Mouse (Mus musculus) small intestine, adult 10 weeks (tissue): ENCODE data around the gene Atg10. TPM values are rescaled to one million over a fixed set of nuclear protein-coding genes. Genes with fewer than 3 reads are reported as not detected.

Experiments
- polyA plus RNA-seq: library from polyadenylated mRNA; stranded (reverse); fragments of 350-450 nt; fragmentation: Illumina TruSeq; extraction: RNeasy Lipid Tissue Mini Kit (QIAGEN cat#74804); gene quantifications from one replicate; pipeline ENCODE4 v1.2.3, GENCODE M21; 2014; ENCODE audit warnings: low replicate concordance

Gene Atg10
- 14.1 TPM for polyA plus RNA-seq

GRCm38 (mm10) chr13:91223587-91224437, at the start of gene Atg10:
TSS of gene Atg10 (minus strand) at chr13:91223968.

DNA sequence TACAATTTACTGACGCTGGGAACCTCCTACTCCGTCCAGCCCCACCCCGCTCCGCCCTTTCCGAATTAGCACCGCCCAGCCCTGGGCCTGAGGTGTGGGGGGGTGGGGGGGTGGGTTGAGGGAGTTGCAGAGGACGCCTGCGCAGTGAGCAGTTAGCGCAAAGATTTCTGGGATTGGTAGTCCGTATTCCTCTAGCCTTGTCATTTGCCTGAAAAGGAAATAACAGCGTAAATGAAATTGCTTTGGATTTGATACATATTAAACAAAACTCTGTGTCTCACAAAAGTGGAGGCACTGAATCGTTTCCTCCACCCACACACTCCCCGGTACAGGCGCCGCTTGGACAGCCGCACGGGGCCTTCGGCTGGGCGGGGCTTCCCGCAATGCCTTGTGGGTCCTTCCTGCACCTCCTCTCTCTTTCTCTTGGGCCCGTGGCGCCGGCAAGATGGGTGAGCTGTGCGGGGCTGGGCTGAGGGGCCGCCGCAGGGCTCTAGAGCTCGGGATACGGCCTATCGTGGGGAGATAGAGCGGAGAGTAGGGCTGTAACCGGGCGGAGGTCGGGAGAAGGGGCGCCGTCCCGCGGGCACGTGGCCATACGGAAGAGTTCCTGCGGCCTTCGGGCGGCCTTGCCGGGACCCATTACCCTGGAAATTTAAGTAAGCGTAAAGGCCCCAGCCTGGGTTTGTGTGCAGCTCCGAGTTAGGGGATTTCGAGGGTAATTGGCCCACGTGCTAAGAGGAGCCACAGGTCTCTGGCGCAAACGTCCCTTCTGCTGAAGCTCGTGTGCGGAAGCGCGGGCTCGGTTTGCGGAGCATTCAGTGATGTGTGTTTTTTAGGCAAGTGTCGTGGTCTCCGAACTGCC, 300.8 kb downstream of the Atg10 start, which contains the start of gene Rps23:
Gene Rps23, plus strand, starts transcription at position 208 of the 862 bp plus-strand sequence.

DNA sequence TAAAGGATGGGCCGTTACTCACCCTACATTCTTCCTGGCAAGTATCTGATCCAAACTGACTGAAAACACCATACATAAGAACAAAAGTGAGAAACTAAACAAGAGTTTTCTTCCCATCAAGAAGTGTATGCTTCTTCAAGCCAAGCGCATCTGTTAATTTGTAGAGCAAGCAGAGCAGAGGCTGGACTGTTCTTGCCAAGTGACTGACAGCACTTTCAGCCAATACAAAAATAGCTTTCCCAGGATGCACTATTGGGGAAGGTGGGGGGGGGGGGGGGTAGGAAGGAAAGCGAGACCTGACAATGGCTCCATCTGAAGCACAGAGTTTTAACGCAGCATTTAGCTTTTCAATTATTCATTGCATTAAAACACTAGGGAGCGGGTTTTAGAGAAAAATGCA, 318.6 kb downstream of the Atg10 start, which contains the start of gene Atp6ap1l:
Gene Atp6ap1l, minus strand, starts transcription at position 180 of the 400 bp plus-strand sequence.

Other genes with a start within 250 kb of the Atg10 start
- gene Ssbp2, start 236.3 kb upstream of the Atg10 start, polyA plus RNA-seq: 5.3 TPM